Mouse (Mus musculus) ES-Bruce4 (cell line): Measurements from ENCODE around the gene Gm14548.
"Not testable (repeated sequence)": the region's sequence is repeated elsewhere in the genome, so short reads cannot be mapped to it uniquely, and the experiment has no call there.

Experiments
- CTCF ChIP-seq: IDR thresholded peaks from one replicate; pipeline ENCODE4 v1.8.1; 2011; ENCODE audit warnings: low read depth, low read length
- EP300 ChIP-seq: IDR thresholded peaks from 2 replicates; pipeline ENCODE4 v1.6.1; 2011; ENCODE audit warnings: low read depth, low read length; ENCODE audit not compliant: insufficient read depth
- POLR2A ChIP-seq: IDR thresholded peaks from one replicate; pipeline ENCODE4 v1.8.1; 2011; ENCODE audit warnings: low read length; ENCODE audit not compliant: insufficient read depth

DNA sequence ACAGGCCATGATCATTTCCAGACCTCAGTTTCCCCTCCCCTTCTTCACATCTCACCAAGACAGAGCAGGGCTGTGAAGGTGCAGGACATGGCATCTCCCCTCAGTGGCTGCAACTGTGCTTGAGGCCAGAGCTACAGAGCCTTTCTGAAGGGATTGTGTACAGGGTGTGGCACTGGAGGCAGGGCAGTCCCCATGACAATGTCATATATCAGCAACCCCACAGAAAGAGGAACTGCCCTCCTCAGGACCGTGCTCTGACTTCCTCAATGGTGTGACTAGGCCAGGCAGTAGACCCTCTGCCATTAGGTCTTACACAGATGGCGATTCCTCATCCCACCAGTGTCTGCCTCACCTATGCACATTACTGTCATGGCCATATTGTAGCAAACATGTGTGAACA, 17.5 kb upstream of the Gm14548 start, which contains the start of gene Lilra6:
- not testable (repeated sequence) for TF ChIP-seq POLR2A, CTCF, EP300
